Mouse (Mus musculus) embryo, embryonic 11 days (tissue): ENCODE results near the gene Nup62.

Source experiments
- DNase-seq: peaks from one replicate; pipeline ENCODE4 v3.0.0-alpha.2; 2015

Nup62 gene

GRCm38 (mm10) chr7:44819863-44820262, 4.0 kb downstream of the Nup62 start:
- DNase-seq, result no peak

- DNase-seq, result no peak
These were observed 4.6 kb downstream of the Nup62 start for GRCm38 (mm10) chr7:44820525-44820924.

- no peak for DNase-seq
These were observed 6.0 kb downstream of the Nup62 start for GRCm38 (mm10) chr7:44821666-44822448.

- no peak for DNase-seq
These were observed 7.5 kb downstream of the Nup62 start for GRCm38 (mm10) chr7:44823409-44823808.

GRCm38 (mm10) chr7:44824872-44825271, 9.0 kb downstream of the Nup62 start:
- peak; percentile 84 for DNase-seq

- no peak for DNase-seq
These were observed 10.9 kb downstream of the Nup62 start for GRCm38 (mm10) chr7:44826771-44827170.

GRCm38 (mm10) chr7:44828706-44829105, 12.8 kb downstream of the Nup62 start:
- no peak for DNase-seq

GRCm38 (mm10) chr7:44832763-44833162, 16.9 kb downstream of the Nup62 start:
- DNase-seq, result no peak

GRCm38 (mm10) chr7:44835373-44836015, 19.6 kb downstream of the Nup62 start:
- DNase-seq, result no peak

- no peak for DNase-seq
These were observed 20.1 kb downstream of the Nup62 start for GRCm38 (mm10) chr7:44836016-44836404.

- DNase-seq, result no peak
These were observed 20.6 kb downstream of the Nup62 start for GRCm38 (mm10) chr7:44836423-44837053.

- DNase-seq, result no peak
These were observed 22.2 kb downstream of the Nup62 start for GRCm38 (mm10) chr7:44838073-44838472.

GRCm38 (mm10) chr7:44839171-44839490, 23.2 kb downstream of the Nup62 start:
- DNase-seq, result no peak

GRCm38 (mm10) chr7:44839491-44840191, 23.8 kb downstream of the Nup62 start:
- DNase-seq, result peak; percentile 62

- DNase-seq, result no peak
These were observed 24.5 kb downstream of the Nup62 start for GRCm38 (mm10) chr7:44840426-44840825.

GRCm38 (mm10) chr7:44841825-44842463, 26.1 kb downstream of the Nup62 start:
- DNase-seq, result no peak

- DNase-seq, result no peak
These were observed 29.1 kb downstream of the Nup62 start for GRCm38 (mm10) chr7:44845006-44845405.

GRCm38 (mm10) chr7:44846804-44847203, 30.9 kb downstream of the Nup62 start:
- DNase-seq, result no peak

- no peak for DNase-seq
These were observed 31.9 kb downstream of the Nup62 start for GRCm38 (mm10) chr7:44847772-44848171.

GRCm38 (mm10) chr7:44848561-44849415, 32.9 kb downstream of the Nup62 start, which contains the start of the genes Akt1s1 and Tbc1d17:
Akt1s1 (plus strand) TSS chr7:44848991.
Tbc1d17 (minus strand) TSS chr7:44849079.
- peak; percentile 97 for DNase-seq

GRCm38 (mm10) chr7:44849416-44850111, 33.7 kb downstream of the Nup62 start:
- peak; percentile 95 for DNase-seq
